Mouse (Mus musculus) myocyte (in vitro differentiated cells): ENCODE data around the gene Alox5ap. TPM values are rescaled to one million over a fixed set of nuclear protein-coding genes. Genes with fewer than 3 reads are reported as not detected.

Experiments
- H3K27me3 ChIP-seq: one replicate; pipeline ENCODE4 v1.6.1; 2011; ENCODE audit not compliant: control insufficient read depth, insufficient read depth, insufficient read length
- H3K36me3 ChIP-seq: one replicate; pipeline ENCODE4 v1.6.1; 2011; ENCODE audit not compliant: control insufficient read depth, insufficient read depth
- H3K4me2 ChIP-seq: one replicate; pipeline ENCODE4 v1.6.1; 2011; ENCODE audit warnings: low read depth, control low read depth
- H3K4me3 ChIP-seq: one replicate; pipeline ENCODE4 v1.5.1; 2011; ENCODE audit warnings: mild to moderate bottlenecking, control low read depth, moderate library complexity
- H3K79me2 ChIP-seq: one replicate; pipeline ENCODE4 v1.6.1; 2011; ENCODE audit not compliant: control insufficient read depth, insufficient read depth
- H3ac ChIP-seq: one replicate; pipeline ENCODE4 v1.6.1; 2011; ENCODE audit not compliant: control insufficient read depth, insufficient read length
- CEBPB ChIP-seq: IDR thresholded peaks from 2 replicates; pipeline ENCODE4 v1.6.1; 2011; ENCODE audit warnings: mild to moderate bottlenecking, moderate library complexity; ENCODE audit not compliant: poor library complexity, insufficient read depth, severe bottlenecking
- E2F4 ChIP-seq: IDR thresholded peaks from one replicate; pipeline ENCODE4 v1.6.1; 2011; ENCODE audit warnings: mild to moderate bottlenecking, control low read depth, moderate library complexity; ENCODE audit not compliant: insufficient read depth
- MAX ChIP-seq: IDR thresholded peaks from one replicate; pipeline ENCODE4 v1.6.1; 2011; ENCODE audit warnings: low read depth, mild to moderate bottlenecking, control low read depth
- MYOD1 ChIP-seq, 3 experiments: IDR thresholded peaks; one replicate each; pipeline ENCODE4 v1.6.1; 2011; ENCODE audit warnings: control low read depth in 2 of 3, low read depth in 2 of 3, mild to moderate bottlenecking in 2 of 3, moderate library complexity in 1 of 3; ENCODE audit not compliant: insufficient read length in 2 of 3, control insufficient read depth in 1 of 3
- MYOG ChIP-seq, 3 experiments: IDR thresholded peaks; one replicate each; pipeline ENCODE4 v1.6.1; 2011; ENCODE audit warnings: control low read depth in 2 of 3, low read depth in 2 of 3, mild to moderate bottlenecking in 2 of 3; ENCODE audit not compliant: insufficient read length in 2 of 3, control insufficient read depth in 1 of 3, insufficient read depth in 1 of 3
- POLR2A ChIP-seq: IDR thresholded peaks from one replicate; pipeline ENCODE4 v1.6.1; 2011; ENCODE audit warnings: low read depth, mild to moderate bottlenecking, control low read depth, moderate library complexity; ENCODE audit not compliant: insufficient read length
- POLR2AphosphoS2 ChIP-seq: IDR thresholded peaks from one replicate; pipeline ENCODE4 v1.6.1; 2011; ENCODE audit warnings: low read depth, control low read depth; ENCODE audit not compliant: insufficient read length
- REST ChIP-seq: IDR thresholded peaks from one replicate; pipeline ENCODE4 v1.6.1; 2011; ENCODE audit warnings: mild to moderate bottlenecking, control low read depth, moderate library complexity; ENCODE audit not compliant: insufficient read depth, insufficient read length
- SRF ChIP-seq: IDR thresholded peaks from one replicate; pipeline ENCODE4 v1.6.1; 2011; ENCODE audit warnings: low read depth; ENCODE audit not compliant: control insufficient read depth, insufficient read length
- TCF12 ChIP-seq: IDR thresholded peaks from one replicate; pipeline ENCODE4 v1.6.1; 2011; ENCODE audit warnings: mild to moderate bottlenecking, control low read depth; ENCODE audit not compliant: poor library complexity, insufficient read depth, severe bottlenecking
- TCF3 ChIP-seq: IDR thresholded peaks from one replicate; pipeline ENCODE4 v1.6.1; 2011; ENCODE audit warnings: low read depth, control low read depth; ENCODE audit not compliant: insufficient read length
- USF1 ChIP-seq: IDR thresholded peaks from one replicate; pipeline ENCODE4 v1.6.1; 2011; ENCODE audit warnings: low read depth, mild to moderate bottlenecking, control low read depth, moderate library complexity
- polyA plus RNA-seq: library from polyadenylated mRNA; unstranded; fragments of >200 nt; fragmentation: generic; extraction: Trizol; gene quantifications from one replicate; pipeline ENCODE4 v1.2.1, GENCODE M21; 2012; ENCODE audit warnings: missing spikeins

The Alox5ap gene
- polyA plus RNA-seq, 1 experiment = 28.8 TPM

DNA sequence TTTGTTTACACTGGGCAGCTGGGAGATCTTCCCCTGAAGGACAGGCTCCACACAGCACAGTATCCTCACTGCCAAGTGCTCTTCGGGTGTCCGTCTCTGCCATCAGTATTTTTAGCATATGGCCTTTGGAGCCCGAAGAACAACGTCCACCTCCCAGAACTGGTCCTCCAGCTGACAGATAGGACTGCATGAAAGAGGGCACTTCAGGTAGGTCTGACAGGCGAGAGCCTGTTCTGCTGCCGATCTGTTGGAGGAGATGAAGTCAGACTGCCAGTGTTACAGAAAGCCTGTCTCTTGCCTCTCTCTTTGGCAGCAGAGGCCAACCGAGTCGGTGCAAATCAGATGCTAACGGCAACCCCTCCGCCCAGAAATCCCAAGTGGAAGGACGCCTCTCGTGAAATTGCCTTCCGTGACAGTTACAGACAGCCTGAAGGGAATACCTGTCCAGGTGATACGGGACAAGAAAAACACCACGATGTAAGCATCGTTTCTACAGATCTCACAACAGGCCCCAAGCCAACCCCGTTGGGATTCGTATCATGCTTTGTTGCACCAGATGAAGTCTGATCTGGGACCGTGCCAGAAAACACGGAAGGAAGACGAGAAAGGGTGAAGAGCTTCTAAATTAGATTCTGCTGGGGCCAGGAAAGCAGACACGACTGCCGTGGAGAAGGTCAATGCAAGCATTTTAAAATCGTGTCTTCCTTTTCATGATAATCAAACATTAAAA, 27.2 kb upstream of the Alox5ap start:
- H3K79me2 ChIP-seq = no peaks in the 10 kb centered on the region
- TF ChIP-seq TCF12 (no peak), MYOD1 (IDR thresholded peaks at IDR 0.05; ENCODE audit: control insufficient read depth in 1 of 3, insufficient read length in 2 of 3, low read depth in 2 of 3) (no peak), POLR2A (no peak), MYOG (IDR thresholded peaks at IDR 0.05; ENCODE audit: control insufficient read depth in 1 of 3, insufficient read depth in 1 of 3, insufficient read length in 2 of 3, low read depth in 2 of 3) (no peak), CEBPB (no peak), POLR2AphosphoS2 (no peak), REST (no peak), SRF (no peak), MAX (no peak), USF1 (no peak), E2F4 (no peak), TCF3 (no peak)
- no peaks in the 10 kb centered on the region for H3K27me3 ChIP-seq
- H3K4me2 ChIP-seq = no peak overlapping the region
- H3K4me3 ChIP-seq = no peak overlapping the region
- no peak overlapping the region for H3ac ChIP-seq
- H3K36me3 ChIP-seq = no peaks in the 10 kb centered on the region

- Histone ChIP-seq H3K79me2 (no peaks in the 10 kb centered on the region), H3K4me3 (no peak overlapping the region), H3ac (no peak overlapping the region), H3K36me3 (no peaks in the 10 kb centered on the region), H3K27me3 (no peaks in the 10 kb centered on the region), H3K4me2 (no peak overlapping the region)
- no peak for TF ChIP-seq SRF
Measured at GRCm38 (mm10) chr5:149242467-149242866, 22.1 kb upstream of the Alox5ap start.

DNA sequence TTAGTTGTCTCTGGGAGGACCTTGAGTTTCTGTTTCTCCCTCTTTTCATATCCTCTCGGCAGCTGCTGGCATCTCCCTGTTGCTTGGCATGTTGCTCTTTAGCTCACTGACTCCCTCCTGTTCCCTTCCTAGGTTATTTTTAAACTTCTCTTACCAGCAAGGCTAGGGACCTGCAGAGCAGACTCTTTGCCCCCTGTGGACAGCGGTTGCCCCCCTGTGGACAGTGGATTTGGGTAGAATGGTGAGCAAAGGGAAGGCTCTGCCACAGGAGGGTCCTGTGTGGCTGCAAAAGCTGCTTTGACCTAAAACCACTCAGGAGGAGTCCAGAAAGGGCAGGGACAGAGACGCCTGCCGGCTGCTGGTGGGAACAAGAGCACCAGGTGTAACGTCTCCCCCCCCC, 21.5 kb upstream of the Alox5ap start:
- Histone ChIP-seq H3K36me3 (no peaks in the 10 kb centered on the region), H3K4me3 (no peak overlapping the region), H3K27me3 (no peaks in the 10 kb centered on the region), H3ac (no peak overlapping the region), H3K79me2 (no peaks in the 10 kb centered on the region), H3K4me2 (peak overlapping the region; percentile 12)
- TF ChIP-seq TCF12 (no peak), REST (no peak), CEBPB (no peak), MYOD1 (IDR thresholded peaks at IDR 0.05; ENCODE audit: control insufficient read depth in 1 of 3, insufficient read length in 2 of 3, low read depth in 2 of 3) (no peak), TCF3 (no peak), SRF (no peak)

- no peaks in the 10 kb centered on the region for H3K79me2 ChIP-seq
- TF ChIP-seq REST = no peak
- TF ChIP-seq CEBPB = peak; percentile 65; the same call in 1 of the 2 replicates
- peak; percentile 44 to 94 (median 90) for TF ChIP-seq MYOD1 (IDR thresholded peaks at IDR 0.05; ENCODE audit: control insufficient read depth in 1 of 3, insufficient read length in 2 of 3, low read depth in 2 of 3)
- peak; percentile 8 for TF ChIP-seq TCF3
- TF ChIP-seq TCF12 = peak; percentile 65
- peak; percentile 39 to 91 (median 73) for TF ChIP-seq MYOG (IDR thresholded peaks at IDR 0.05; ENCODE audit: control insufficient read depth in 1 of 3, insufficient read depth in 1 of 3, insufficient read length in 2 of 3, low read depth in 2 of 3)
- no peaks in the 10 kb centered on the region for H3K27me3 ChIP-seq
- H3K36me3 ChIP-seq = no peaks in the 10 kb centered on the region
- H3K4me3 ChIP-seq = peak overlapping the region; percentile 11
- no peak overlapping the region for H3ac ChIP-seq
- peak overlapping the region; percentile 94 for H3K4me2 ChIP-seq
Measured at GRCm38 (mm10) chr5:149245391-149245964, 19.1 kb upstream of the Alox5ap start.

GRCm38 (mm10) chr5:149245965-149246470, 18.5 kb upstream of the Alox5ap start:
- H3K4me2 ChIP-seq = peak overlapping the region; percentile 94
- H3K36me3 ChIP-seq = no peaks in the 10 kb centered on the region
- H3ac ChIP-seq = no peak overlapping the region
- TF ChIP-seq MYOD1 (IDR thresholded peaks at IDR 0.05; ENCODE audit: control insufficient read depth in 1 of 3, insufficient read length in 2 of 3, low read depth in 2 of 3) (no peak), E2F4 (no peak), MAX (no peak)
- no peaks in the 10 kb centered on the region for H3K79me2 ChIP-seq
- H3K4me3 ChIP-seq = peak overlapping the region; percentile 11
- no peaks in the 10 kb centered on the region for H3K27me3 ChIP-seq
